Mouse (Mus musculus): ENCODE measurements around the gene Ncdn. TPM values are rescaled to one million over a fixed set of nuclear protein-coding genes. Genes with fewer than 3 reads are reported as not detected.

The Ncdn gene
- polyA plus RNA-seq, 1 experiment from 2014 or later: 111 TPM

GRCm38 (mm10) chr4:126754736-126755374 is 1.6 kb upstream of the Ncdn start:
- H3K9me3 ChIP-seq (ENCODE audit: control insufficient read depth, low read length): no peaks in the 10 kb centered on the region
- no peak overlapping the region for H3K27ac ChIP-seq (ENCODE audit: low read depth, low read length)
- WGBS: 44% methylated on average over 12 of the region's 12 CpGs
- ATAC-seq (ENCODE audit: low read depth): no peak
- peak overlapping the region; percentile 62 for H3K4me2 ChIP-seq (ENCODE audit: low read depth, low read length)
- H3K4me1 ChIP-seq (ENCODE audit: control insufficient read depth, insufficient read depth, low read length): peaks cover 29% of the 10 kb centered on the region
- H3K36me3 ChIP-seq (ENCODE audit: control insufficient read depth, insufficient read depth, low read length): 0 out of 2 replicates have a peak, but pooled peaks cover 5% of the 10 kb centered on the region
- no peak overlapping the region for H3K9ac ChIP-seq (replicated peaks; ENCODE audit: low read depth, low read length)
- H3K27me3 ChIP-seq (ENCODE audit: control insufficient read depth, insufficient read depth, low read length): no peaks in the 10 kb centered on the region
- H3K4me3 ChIP-seq (ENCODE audit: low read depth, low read length): peak overlapping the region; percentile 67

GRCm38 (mm10) chr4:126754231-126754611 is 983 bp upstream of the Ncdn start:
- Histone ChIP-seq H3K4me1 (ENCODE audit: control insufficient read depth, insufficient read depth, low read length) (peaks cover 36% of the 10 kb centered on the region), H3K36me3 (ENCODE audit: control insufficient read depth, insufficient read depth, low read length) (peaks cover 10% of the 10 kb centered on the region; the same call in 1 of the 2 replicates), H3K9ac (replicated peaks; ENCODE audit: low read depth, low read length) (peak overlapping the region; percentile 69), H3K4me3 (ENCODE audit: low read depth, low read length) (peak overlapping the region; percentile 67), H3K27me3 (ENCODE audit: control insufficient read depth, insufficient read depth, low read length) (no peaks in the 10 kb centered on the region), H3K9me3 (ENCODE audit: control insufficient read depth, low read length) (no peaks in the 10 kb centered on the region), H3K4me2 (ENCODE audit: low read depth, low read length) (peak overlapping the region; percentile 62), H3K27ac (ENCODE audit: low read depth, low read length) (peak overlapping the region; percentile 96)
- WGBS: 2% methylated on average over 12 of the region's 12 CpGs
- ATAC-seq (ENCODE audit: low read depth): no peak

- Histone ChIP-seq H3K27ac (ENCODE audit: low read depth, low read length) (peak overlapping the region; percentile 96), H3K4me3 (ENCODE audit: low read depth, low read length) (peak overlapping the region; percentile 67), H3K36me3 (ENCODE audit: control insufficient read depth, insufficient read depth, low read length) (peaks cover 18% of the 10 kb centered on the region), H3K4me1 (ENCODE audit: control insufficient read depth, insufficient read depth, low read length) (peaks cover 42% of the 10 kb centered on the region), H3K27me3 (ENCODE audit: control insufficient read depth, insufficient read depth, low read length) (no peaks in the 10 kb centered on the region), H3K9ac (replicated peaks; ENCODE audit: low read depth, low read length) (peak overlapping the region; percentile 69), H3K9me3 (ENCODE audit: control insufficient read depth, low read length) (no peaks in the 10 kb centered on the region), H3K4me2 (ENCODE audit: low read depth, low read length) (peak overlapping the region; percentile 97)
- under 1% methylated on average over 23 of the region's 23 CpGs for WGBS
- ATAC-seq (ENCODE audit: low read depth): peak; percentile 12
Observed at GRCm38 (mm10) chr4:126752608-126753141, 563 bp downstream of the Ncdn start.

GRCm38 (mm10) chr4:126752024-126752607 is 1.1 kb downstream of the Ncdn start:
- WGBS: 7% methylated on average over 13 of the region's 13 CpGs
- H3K9ac ChIP-seq (replicated peaks; ENCODE audit: low read depth, low read length): peak overlapping the region; percentile 69
- peaks cover 42% of the 10 kb centered on the region for H3K4me1 ChIP-seq (ENCODE audit: control insufficient read depth, insufficient read depth, low read length)
- peak overlapping the region; percentile 97 for H3K4me2 ChIP-seq (ENCODE audit: low read depth, low read length)
- peaks cover 19% of the 10 kb centered on the region for H3K36me3 ChIP-seq (ENCODE audit: control insufficient read depth, insufficient read depth, low read length)
- H3K9me3 ChIP-seq (ENCODE audit: control insufficient read depth, low read length): no peaks in the 10 kb centered on the region
- peak overlapping the region; percentile 67 for H3K4me3 ChIP-seq (ENCODE audit: low read depth, low read length)
- no peaks in the 10 kb centered on the region for H3K27me3 ChIP-seq (ENCODE audit: control insufficient read depth, insufficient read depth, low read length)
- peak overlapping the region; percentile 96; the same call in 1 of the 2 replicates for H3K27ac ChIP-seq (ENCODE audit: low read depth, low read length)
- no peak for ATAC-seq (ENCODE audit: low read depth)

GRCm38 (mm10) chr4:126751556-126752023 is 1.6 kb downstream of the Ncdn start:
- Histone ChIP-seq H3K27ac (ENCODE audit: low read depth, low read length) (no peak overlapping the region), H3K4me1 (ENCODE audit: control insufficient read depth, insufficient read depth, low read length) (peaks cover 42% of the 10 kb centered on the region), H3K36me3 (ENCODE audit: control insufficient read depth, insufficient read depth, low read length) (peaks cover 21% of the 10 kb centered on the region), H3K4me3 (ENCODE audit: low read depth, low read length) (peak overlapping the region; percentile 67), H3K4me2 (ENCODE audit: low read depth, low read length) (peak overlapping the region; percentile 97), H3K9ac (replicated peaks; ENCODE audit: low read depth, low read length) (peak overlapping the region; percentile 69; the same call in 1 of the 2 replicates), H3K27me3 (ENCODE audit: control insufficient read depth, insufficient read depth, low read length) (no peaks in the 10 kb centered on the region), H3K9me3 (ENCODE audit: control insufficient read depth, low read length) (no peaks in the 10 kb centered on the region)
- no peak for ATAC-seq (ENCODE audit: low read depth)
- 59% methylated on average over 10 of the region's 10 CpGs for WGBS

- H3K4me1 ChIP-seq (ENCODE audit: control insufficient read depth, insufficient read depth, low read length): peaks cover 42% of the 10 kb centered on the region
- no peak overlapping the region; the same call in 1 of the 2 replicates for H3K27ac ChIP-seq (ENCODE audit: low read depth, low read length)
- H3K4me2 ChIP-seq (ENCODE audit: low read depth, low read length): peak overlapping the region; percentile 97
- no peak for ATAC-seq (ENCODE audit: low read depth)
- no peaks in the 10 kb centered on the region for H3K27me3 ChIP-seq (ENCODE audit: control insufficient read depth, insufficient read depth, low read length)
- H3K9me3 ChIP-seq (ENCODE audit: control insufficient read depth, low read length): no peaks in the 10 kb centered on the region
- peaks cover 21% of the 10 kb centered on the region for H3K36me3 ChIP-seq (ENCODE audit: control insufficient read depth, insufficient read depth, low read length)
- H3K9ac ChIP-seq (replicated peaks; ENCODE audit: low read depth, low read length): peak overlapping the region; percentile 7; the same call in 1 of the 2 replicates
- WGBS: 76% methylated on average over 8 of the region's 8 CpGs
- H3K4me3 ChIP-seq (ENCODE audit: low read depth, low read length): no peak overlapping the region
Observed at GRCm38 (mm10) chr4:126750863-126751555, 2.2 kb downstream of the Ncdn start.

- H3K4me2 ChIP-seq (ENCODE audit: low read depth, low read length): peak overlapping the region; percentile 18; the same call in 1 of the 2 replicates
- ATAC-seq (ENCODE audit: low read depth): no peak
- H3K4me1 ChIP-seq (ENCODE audit: control insufficient read depth, insufficient read depth, low read length): peaks cover 39% of the 10 kb centered on the region
- peaks cover 21% of the 10 kb centered on the region for H3K36me3 ChIP-seq (ENCODE audit: control insufficient read depth, insufficient read depth, low read length)
- H3K27ac ChIP-seq (ENCODE audit: low read depth, low read length): peak overlapping the region; percentile 23; the same call in 1 of the 2 replicates
- H3K4me3 ChIP-seq (ENCODE audit: low read depth, low read length): no peak overlapping the region
- 77% methylated on average over 26 of the region's 26 CpGs for WGBS
- no peaks in the 10 kb centered on the region for H3K27me3 ChIP-seq (ENCODE audit: control insufficient read depth, insufficient read depth, low read length)
- no peaks in the 10 kb centered on the region for H3K9me3 ChIP-seq (ENCODE audit: control insufficient read depth, low read length)
- no peak overlapping the region for H3K9ac ChIP-seq (replicated peaks; ENCODE audit: low read depth, low read length)
Observed at GRCm38 (mm10) chr4:126750046-126750683, 3.1 kb downstream of the Ncdn start.

GRCm38 (mm10) chr4:126749553-126749952 is 3.7 kb downstream of the Ncdn start:
- 89% methylated on average over 11 of the region's 11 CpGs for WGBS
- H3K27me3 ChIP-seq (ENCODE audit: control insufficient read depth, insufficient read depth, low read length): no peaks in the 10 kb centered on the region
- ATAC-seq (ENCODE audit: low read depth): no peak
- no peak overlapping the region for H3K4me2 ChIP-seq (ENCODE audit: low read depth, low read length)
- peaks cover 26% of the 10 kb centered on the region for H3K36me3 ChIP-seq (ENCODE audit: control insufficient read depth, insufficient read depth, low read length)
- no peak overlapping the region for H3K4me3 ChIP-seq (ENCODE audit: low read depth, low read length)
- H3K9ac ChIP-seq (replicated peaks; ENCODE audit: low read depth, low read length): no peak overlapping the region
- no peaks in the 10 kb centered on the region for H3K9me3 ChIP-seq (ENCODE audit: control insufficient read depth, low read length)
- H3K27ac ChIP-seq (ENCODE audit: low read depth, low read length): no peak overlapping the region
- H3K4me1 ChIP-seq (ENCODE audit: control insufficient read depth, insufficient read depth, low read length): peaks cover 33% of the 10 kb centered on the region

Measured in neural tube, embryonic 14.5 days (tissue).